Mouse (Mus musculus): ENCODE measurements around the gene Mphosph9.
"Not testable (repeated sequence)": the region's sequence is repeated elsewhere in the genome, so short reads cannot be mapped to it uniquely, and the experiment has no call there.

The Mphosph9 gene

GRCm38 (mm10) chr5:124236180-124236579, 91.6 kb downstream of the Mphosph9 start:
- no peak for DNase-seq (ENCODE audit: low spot score)

- DNase-seq (ENCODE audit: low spot score) = no peak
Measured at GRCm38 (mm10) chr5:124234778-124235177, 93.0 kb downstream of the Mphosph9 start.

DNA sequence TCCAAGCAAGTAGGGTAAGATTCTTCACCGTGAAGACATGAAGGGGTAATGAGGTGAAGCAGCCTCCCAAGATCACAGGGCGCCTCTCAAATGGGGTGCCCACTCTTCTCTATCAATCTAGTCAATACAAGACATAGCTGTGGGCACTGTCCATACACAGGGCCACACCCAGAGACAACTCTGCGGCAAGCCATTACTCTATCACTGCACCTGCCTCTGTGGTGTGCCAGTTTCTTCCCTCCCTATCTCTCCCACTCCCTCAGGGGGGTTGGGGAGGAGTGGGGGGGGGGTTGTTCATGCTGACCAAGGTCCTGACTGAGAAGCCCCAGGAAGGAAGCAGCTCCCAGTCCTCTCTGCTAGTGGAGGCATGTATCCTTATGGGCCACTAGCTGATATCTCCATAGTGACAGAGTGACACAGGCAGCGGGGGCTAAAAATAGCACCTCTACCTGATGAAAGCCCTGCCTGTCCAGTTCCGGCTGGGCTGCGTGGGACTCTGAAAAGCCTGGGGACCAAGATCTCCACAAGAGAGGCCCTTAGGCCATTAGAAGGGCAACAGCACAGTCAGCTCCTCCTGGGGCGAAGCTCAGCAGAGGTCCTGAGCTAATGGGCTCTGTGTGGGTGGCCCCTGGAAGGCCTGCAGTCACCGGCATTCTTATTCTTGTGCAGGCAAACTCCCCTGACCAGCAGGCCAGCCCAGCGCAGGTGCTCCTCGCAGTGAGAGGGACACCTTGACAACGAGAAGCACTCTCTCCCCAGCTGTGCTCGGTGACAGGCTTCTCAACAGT, 93.7 kb downstream of the Mphosph9 start:
- no peak for DNase-seq (ENCODE audit: low spot score)

DNA sequence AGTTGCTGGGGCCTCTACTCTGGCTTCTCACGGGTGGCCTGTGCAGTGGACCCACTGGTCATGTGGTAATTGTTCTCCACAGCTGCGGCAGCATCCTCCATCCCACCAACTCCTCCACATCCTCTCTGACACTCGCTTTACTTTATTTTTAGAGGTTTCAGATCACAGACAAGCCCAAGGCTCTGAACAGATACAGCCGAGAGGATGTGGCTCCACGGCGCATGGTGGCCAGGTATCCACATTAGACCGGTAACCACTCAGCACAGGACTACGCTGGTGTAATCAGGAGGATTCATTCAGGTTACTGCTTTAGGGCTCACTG, 94.7 kb downstream of the Mphosph9 start:
- DNase-seq (ENCODE audit: low spot score) = no peak

- no peak for DNase-seq (ENCODE audit: low spot score)
Measured at GRCm38 (mm10) chr5:124232360-124233143, 95.2 kb downstream of the Mphosph9 start.

GRCm38 (mm10) chr5:124230461-124230860, 97.3 kb downstream of the Mphosph9 start:
- no peak for DNase-seq (ENCODE audit: low spot score)

- no peak for DNase-seq (ENCODE audit: low spot score)
Measured at GRCm38 (mm10) chr5:124227193-124227592, 100.6 kb downstream of the Mphosph9 start.

GRCm38 (mm10) chr5:124226494-124226893, 101.3 kb downstream of the Mphosph9 start:
- DNase-seq (ENCODE audit: low spot score) = no peak

- DNase-seq (ENCODE audit: low spot score) = no peak
Measured at GRCm38 (mm10) chr5:124225891-124226290, 101.9 kb downstream of the Mphosph9 start.

DNA sequence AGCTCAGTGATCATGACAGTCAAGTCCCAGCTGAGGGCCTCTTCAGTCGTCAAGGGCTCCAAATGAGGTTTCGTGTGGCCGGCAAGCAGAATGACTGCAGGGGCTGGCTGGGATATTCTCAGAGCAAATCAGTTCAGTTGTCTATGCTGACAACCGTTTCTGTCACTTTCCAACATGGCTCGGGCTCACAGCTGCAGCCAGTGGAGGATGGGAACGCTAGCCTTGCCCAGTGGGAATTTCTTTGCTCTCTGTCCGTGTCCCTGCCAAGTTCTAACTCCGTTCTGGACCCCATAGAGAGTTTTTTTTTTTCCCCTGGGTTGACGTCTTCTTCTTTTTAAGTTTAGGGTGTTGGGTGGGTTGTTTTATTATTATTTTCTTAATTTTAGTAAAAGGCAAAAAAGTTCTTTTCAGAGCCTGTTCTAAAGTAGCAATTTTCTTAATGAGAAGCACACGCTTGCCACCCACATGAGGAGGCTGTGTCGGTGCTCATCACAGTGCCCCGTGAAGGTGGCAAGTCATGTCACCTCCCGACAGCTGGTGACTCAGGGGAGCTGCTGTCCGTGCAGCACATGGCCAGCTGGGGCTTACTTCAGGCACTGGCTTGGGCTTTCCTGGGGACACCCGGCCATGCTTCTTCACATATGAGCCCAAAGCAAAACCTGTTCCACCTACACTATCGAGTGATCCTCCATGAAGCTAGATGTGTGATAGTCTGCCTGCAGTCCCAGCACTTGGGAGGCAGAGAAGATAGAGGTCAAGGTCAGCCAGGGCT, 103.3 kb downstream of the Mphosph9 start:
- no peak for DNase-seq (ENCODE audit: low spot score)

DNA sequence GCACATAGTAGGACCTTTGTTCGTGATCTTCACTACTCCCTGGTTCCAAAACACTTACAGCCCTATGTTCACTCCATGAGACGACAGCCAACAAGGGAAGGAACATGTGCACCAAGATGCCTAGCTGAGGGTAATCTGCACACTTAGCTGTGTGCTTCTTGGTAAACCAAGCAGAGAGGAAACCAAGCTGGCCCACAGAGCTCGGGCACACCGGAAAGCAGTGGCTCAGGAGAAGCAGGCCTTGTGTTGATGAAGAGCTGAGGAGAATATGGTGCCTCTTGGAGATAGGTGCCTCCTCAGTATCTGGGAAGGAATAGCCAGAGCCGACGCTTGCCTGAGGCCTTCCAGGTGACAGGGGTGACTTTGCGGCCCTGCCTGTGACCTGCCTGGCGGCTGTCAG, 104.2 kb downstream of the Mphosph9 start:
- DNase-seq (ENCODE audit: low spot score) = no peak

GRCm38 (mm10) chr5:124222696-124223095, 105.1 kb downstream of the Mphosph9 start:
- peak; percentile 34 for DNase-seq (ENCODE audit: low spot score)

GRCm38 (mm10) chr5:124221736-124222040, 106.1 kb downstream of the Mphosph9 start:
- DNase-seq (ENCODE audit: low spot score) = no peak

DNA sequence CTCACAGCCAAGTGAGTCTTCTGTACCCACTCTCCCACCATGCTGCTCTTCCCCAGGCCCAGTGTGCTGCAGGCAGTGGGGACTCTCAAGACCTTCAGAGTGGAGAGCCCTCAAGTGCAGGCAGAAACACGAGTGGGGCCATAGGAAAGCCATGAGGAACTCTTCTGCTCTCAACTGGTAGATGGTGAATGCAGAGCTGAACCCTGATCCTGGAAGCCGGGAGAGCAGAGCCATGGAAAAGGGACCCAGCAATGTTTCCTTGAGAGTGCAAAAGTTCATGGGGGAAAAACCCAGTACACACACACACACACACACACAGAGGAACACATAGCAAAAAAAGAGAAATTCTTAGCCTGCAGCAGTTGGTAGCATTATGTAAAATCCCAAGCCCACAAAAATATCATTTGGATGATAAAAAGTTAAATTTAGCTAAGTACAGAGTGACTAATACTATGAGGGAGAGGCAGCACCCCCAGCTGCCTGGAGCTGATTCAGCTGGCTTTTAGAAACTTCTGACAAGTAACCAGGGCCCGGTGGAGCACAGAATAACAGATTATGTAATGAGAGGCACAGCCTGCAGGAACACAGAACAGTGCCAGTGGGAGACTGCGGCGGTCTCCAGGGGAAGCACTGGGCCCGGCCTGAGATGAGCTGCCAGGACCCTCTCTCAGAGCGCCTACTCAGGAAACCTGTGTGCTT, 106.6 kb downstream of the Mphosph9 start:
- DNase-seq (ENCODE audit: low spot score) = peak; percentile 83

DNA sequence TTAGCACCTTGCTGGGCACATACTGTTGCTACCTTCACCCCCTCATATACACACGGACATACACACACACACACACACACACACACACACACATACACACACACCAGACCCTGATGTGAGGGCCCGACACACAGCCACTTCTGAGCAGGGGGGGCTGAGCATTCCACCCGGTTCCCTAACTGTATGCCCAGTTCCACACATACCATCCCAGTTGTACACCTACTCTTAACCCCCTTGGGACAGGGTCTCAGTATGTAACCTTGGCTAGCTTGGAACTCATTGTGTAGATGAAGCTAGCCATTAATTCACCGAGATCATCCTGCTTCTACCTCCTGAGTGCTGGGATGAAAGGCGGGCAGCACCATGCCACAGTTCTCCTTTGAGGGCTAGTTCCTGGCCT, 107.2 kb downstream of the Mphosph9 start:
- no peak for DNase-seq (ENCODE audit: low spot score)

- DNase-seq (ENCODE audit: low spot score) = no peak
Measured at GRCm38 (mm10) chr5:124219431-124219830, 108.3 kb downstream of the Mphosph9 start.

DNA sequence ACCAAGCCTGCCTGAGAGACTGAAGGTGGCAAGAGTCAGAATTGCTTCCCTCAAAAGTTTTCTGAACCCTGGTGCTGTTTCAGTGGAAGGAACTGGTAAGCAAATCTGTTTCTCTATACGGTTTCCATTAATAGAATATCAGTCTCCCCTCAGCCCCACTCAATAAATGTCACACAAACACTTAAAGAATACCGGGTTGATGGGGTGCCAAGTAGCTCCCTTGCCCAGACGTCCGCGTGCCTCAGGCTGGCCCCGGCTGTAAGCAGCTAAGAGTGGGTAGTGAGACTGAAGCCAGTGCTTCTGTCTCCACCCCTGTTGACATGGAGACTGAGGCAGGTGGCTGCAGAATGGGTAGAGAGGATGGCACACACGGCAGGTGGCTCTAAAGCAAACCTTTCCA, 108.8 kb downstream of the Mphosph9 start:
- no peak for DNase-seq (ENCODE audit: low spot score)

- DNase-seq (ENCODE audit: low spot score) = no peak
Measured at GRCm38 (mm10) chr5:124217566-124218249, 110.1 kb downstream of the Mphosph9 start.

DNA sequence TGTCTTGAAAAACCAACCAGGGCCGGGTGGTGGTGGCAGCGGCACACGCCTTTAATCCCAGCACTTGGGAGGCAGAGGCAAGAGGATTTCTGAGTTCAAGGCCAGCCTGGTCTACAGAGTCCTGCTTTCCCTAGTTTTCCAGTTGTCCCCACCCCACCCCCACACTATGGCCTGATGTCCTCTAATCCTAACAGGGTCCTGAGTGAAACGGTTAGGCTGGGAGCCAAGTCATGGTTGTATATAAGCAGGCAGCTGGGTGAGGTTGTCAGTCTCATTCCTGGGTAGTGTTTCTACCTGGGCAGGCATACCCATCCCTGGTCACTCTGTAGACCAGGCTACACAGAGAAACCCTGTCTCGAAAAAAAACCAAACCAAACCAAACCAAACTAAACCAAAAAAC, 110.7 kb downstream of the Mphosph9 start:
- not testable (repeated sequence) for DNase-seq (ENCODE audit: low spot score)

- DNase-seq (ENCODE audit: low spot score) = no peak
Measured at GRCm38 (mm10) chr5:124216403-124216802, 111.4 kb downstream of the Mphosph9 start.

- DNase-seq (ENCODE audit: low spot score) = no peak
Measured at GRCm38 (mm10) chr5:124215647-124216046, 112.1 kb downstream of the Mphosph9 start.
